Mouse (Mus musculus) spleen, adult 2 months (tissue): ENCODE data around the gene Mt2.

ENCODE experiments used
- CTCF ChIP-seq: fragments of 200-500 bp; IDR thresholded peaks from 2 replicates; pipeline ENCODE4 v1.5.1; 2011; ENCODE audit warnings: mild to moderate bottlenecking, inconsistent platforms; ENCODE audit not compliant: insufficient read depth, insufficient read length, insufficient replicate concordance; ENCODE audit errors: extremely low read depth
- POLR2A ChIP-seq: fragments of 200-500 bp; IDR thresholded peaks from 2 replicates; pipeline ENCODE4 v1.6.1; 2011; ENCODE audit warnings: low read depth, low read length, inconsistent platforms

DNA sequence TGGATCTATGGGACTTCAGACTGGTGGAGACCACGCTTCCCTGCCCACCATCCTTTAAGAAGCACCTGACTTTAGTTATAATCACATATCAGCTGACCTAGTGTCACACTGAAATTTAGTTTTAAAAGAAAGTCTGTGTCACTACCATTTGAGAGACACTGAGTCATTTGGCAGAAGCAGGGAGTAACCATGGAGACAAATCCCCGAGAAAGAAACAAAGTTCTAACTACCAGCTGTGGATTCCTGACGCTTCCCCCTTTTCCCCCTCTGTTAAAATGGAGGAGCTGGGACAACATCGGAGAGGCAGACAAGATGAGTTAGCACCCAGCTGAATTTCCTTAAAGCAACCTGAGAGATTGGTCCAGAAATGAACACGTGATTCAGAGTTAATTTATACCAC is 24.2 kb upstream of the Mt2 start:
- TF ChIP-seq POLR2A (no peak), CTCF (no peak)
